Mouse (Mus musculus): ENCODE measurements around the gene Trmt61a. TPM values are rescaled to one million over a fixed set of nuclear protein-coding genes. Genes with fewer than 3 reads are reported as not detected.
A peak's percentile ranks its signal among the peaks of the same experiment; 100 is the strongest.
"Not testable (repeated sequence)": the region's sequence is repeated elsewhere in the genome, so short reads cannot be mapped to it uniquely, and the experiment has no call there.

Trmt61a gene
- total RNA-seq (2021): 10 to 100 TPM; 18.9 to 19.7 TPM
- long read RNA-seq, experiment 1, transcript Trmt61a-201 (3 exons, 2,433 nt): major isoform, 21 of 28 reads
- long read RNA-seq, experiment 1, partial matches to known transcripts: 1 of 28 reads
- long read RNA-seq, experiment 1, other reads (novel, unspliced or antisense): 5 of 28 reads
- long read RNA-seq, experiment 2, transcript Trmt61a-201 (3 exons, 2,433 nt): major isoform, 17 of 22 reads
- long read RNA-seq, experiment 2, partial matches to known transcripts: 0 of 22 reads
- long read RNA-seq, experiment 2, other reads (novel, unspliced or antisense): 4 of 22 reads

DNA sequence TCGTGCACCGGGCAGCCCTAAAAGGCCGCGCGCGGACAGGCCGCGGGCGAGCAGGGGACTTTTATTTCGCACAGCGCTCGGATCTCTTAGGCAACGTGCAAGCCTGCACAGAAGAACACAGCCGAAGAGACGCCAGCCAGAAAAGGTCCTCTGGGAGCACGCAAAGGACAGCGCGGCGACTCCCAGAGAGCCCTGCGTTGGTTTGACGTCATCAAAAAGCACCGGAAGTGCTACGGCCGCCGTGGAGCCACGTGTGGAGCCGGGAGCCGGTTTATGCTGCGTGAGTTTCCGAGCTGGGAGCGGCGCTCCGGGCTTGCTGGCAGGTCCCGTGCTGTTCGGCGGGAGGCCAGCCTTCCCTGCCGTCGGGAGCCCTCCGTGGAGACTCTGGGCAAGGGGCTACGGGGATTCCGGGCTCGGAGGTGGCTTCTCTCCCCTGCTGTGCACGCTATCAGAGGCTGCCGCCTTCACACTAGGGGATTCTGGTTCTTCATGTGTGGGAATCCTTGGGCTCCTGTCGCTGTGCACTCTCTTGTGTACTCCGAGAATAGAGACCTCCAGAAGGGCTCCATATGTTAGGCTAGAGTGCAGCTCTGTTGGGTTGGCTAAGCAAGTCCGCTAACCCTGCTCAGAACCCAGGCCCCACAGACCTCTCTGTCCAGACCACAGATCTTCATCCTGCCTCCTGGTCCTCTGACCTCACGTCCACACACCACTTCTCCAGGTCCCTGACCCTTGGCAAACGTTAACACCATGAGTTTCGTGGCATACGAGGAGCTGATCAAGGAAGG lies at the start of gene Trmt61a:
Gene Trmt61a (plus strand): TSS at position 224 of the 788 bp plus-strand sequence.
- peak; percentile 92 to 94 for DNase-seq (ENCODE audit: low spot score in 2 of 2)
- intact Hi-C loops (cut with DNase I): no loop called here

GRCm38 (mm10) chr12:111648061-111648645 lies 29.8 kb upstream of the Trmt61a start:
- peak; percentile 75 to 90 for DNase-seq (ENCODE audit: low spot score in 2 of 2)

DNA sequence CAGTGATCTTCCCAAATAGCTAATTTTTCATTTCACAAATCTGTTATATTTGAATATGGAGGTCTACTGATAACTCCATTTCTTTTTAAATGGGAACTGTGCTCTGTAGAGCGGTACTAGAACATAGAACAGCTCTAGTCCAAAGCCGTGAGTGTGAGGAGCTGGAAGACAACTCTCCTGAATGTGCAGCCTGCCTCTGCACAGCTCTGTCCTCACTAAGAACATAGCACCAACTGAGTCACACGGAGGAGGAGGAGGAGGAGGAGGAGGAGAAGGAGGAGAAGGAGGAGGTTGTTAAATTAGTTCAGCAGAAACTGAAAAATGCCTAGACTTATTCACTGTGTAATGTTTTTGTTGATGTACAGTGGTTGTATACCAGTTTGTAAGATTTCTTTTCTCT lies 25.0 kb upstream of the Trmt61a start:
- intact Hi-C loops (cut with DNase I): loop anchor here (2.0 kb wide), 1 partner anchor 44 kb away; no protein-coding TSS in a partner anchor
- DNase-seq (ENCODE audit: low spot score in 2 of 2): no peak

More at GRCm38 (mm10) chr12:111648061-111648645, 29.8 kb upstream of the Trmt61a start:
- intact Hi-C loops (cut with DNase I): loop anchor here (5.0 to 10.0 kb wide), 2 partner anchors 111 to 223 kb away; partner anchors contain the start of gene Eif5

- intact Hi-C loops (cut with DNase I): loop anchor here (2.0 kb wide), 1 partner anchor 43 kb away; no protein-coding TSS in a partner anchor
- peak; percentile 79 to 84 for DNase-seq (ENCODE audit: low spot score in 2 of 2)
These were observed 24.5 kb upstream of the Trmt61a start for GRCm38 (mm10) chr12:111653434-111653833.

GRCm38 (mm10) chr12:111655695-111656094 lies 22.2 kb upstream of the Trmt61a start:
- no peak for DNase-seq (ENCODE audit: low spot score in 2 of 2)
- intact Hi-C loops (cut with DNase I): no loop called here

DNA sequence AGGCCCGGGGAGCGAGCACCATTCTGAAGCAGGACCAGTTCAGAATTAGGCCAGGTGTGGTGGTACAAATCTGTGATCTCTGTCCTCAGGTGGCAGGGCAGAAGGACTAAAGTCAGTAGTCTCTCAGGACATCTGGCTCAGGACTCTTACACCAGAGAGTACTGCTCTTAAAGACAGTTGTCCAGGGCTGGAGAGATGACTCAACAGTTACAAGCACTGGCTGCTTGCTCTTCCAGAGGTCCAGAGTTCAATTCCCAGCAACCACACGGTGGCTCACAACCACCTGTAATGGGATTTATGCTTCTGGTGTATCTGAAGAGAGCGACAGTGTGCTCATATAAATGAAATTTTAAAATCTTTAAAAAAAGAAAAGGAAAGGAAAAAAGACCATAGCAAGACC lies 18.6 kb upstream of the Trmt61a start:
- DNase-seq (ENCODE audit: low spot score in 2 of 2): no peak

DNA sequence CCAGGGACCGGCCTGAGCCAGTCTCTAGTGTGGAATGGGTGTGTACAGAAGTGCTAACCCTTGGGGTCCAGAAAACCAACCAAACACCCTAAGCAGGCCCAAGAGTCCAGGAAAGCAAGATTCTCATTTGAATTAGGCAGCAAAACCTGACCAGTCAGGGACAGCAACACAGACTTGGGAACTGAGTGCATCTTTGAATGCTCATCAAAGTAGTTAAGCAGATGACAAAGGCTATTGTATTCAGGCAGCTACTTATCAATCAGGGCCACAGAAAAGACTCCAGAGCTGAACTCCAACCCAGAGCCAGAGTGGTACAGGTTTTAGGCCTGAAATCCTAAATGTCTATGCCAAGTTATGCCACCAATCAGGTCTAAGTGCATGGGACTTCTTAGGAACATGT lies 17.3 kb upstream of the Trmt61a start:
- intact Hi-C loops (cut with DNase I): no loop called here
- DNase-seq (ENCODE audit: low spot score in 2 of 2): no peak

More for the DNA sequence above, 18.6 kb upstream of the Trmt61a start:
- intact Hi-C loops (cut with DNase I): no loop called here

DNA sequence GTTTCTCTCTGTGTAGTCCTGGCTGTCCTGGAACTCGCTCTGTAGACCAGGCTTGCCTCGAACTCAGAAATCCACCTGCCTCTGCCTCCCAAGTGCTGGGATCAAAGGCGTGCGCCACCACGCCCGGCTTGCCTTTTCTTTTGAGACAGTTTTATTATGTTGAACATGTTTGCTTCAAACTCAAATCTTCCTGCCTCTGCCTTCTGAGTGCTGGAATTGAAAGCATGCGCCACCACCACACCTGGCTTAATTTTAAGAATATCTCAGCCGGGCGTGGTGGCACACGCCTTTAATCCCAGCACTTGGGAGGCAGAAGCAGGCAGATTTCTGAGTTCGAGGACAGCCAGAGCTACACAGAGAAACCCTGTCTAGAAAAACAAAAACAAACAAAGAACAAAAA lies 16.4 kb upstream of the Trmt61a start:
- DNase-seq (ENCODE audit: low spot score in 2 of 2); intact Hi-C loops (cut with DNase I): not testable (repeated sequence)

GRCm38 (mm10) chr12:111663228-111664143 lies 14.4 kb upstream of the Trmt61a start:
- intact Hi-C loops (cut with DNase I): no loop called here
- no peak for DNase-seq (ENCODE audit: low spot score in 2 of 2)

GRCm38 (mm10) chr12:111664144-111664634 lies 13.7 kb upstream of the Trmt61a start:
- intact Hi-C loops (cut with DNase I): no loop called here
- DNase-seq (ENCODE audit: low spot score in 2 of 2): no peak

- no peak for DNase-seq (ENCODE audit: low spot score in 2 of 2)
- intact Hi-C loops (cut with DNase I): loop anchor here (5.0 kb wide), 2 partner anchors 47 to 67 kb away; partner anchors contain the start of genes Apopt1 and Bag5
These were observed 12.6 kb upstream of the Trmt61a start for GRCm38 (mm10) chr12:111665041-111665880.

- DNase-seq (ENCODE audit: low spot score in 2 of 2): peak; percentile 63 to 84
- intact Hi-C loops (cut with DNase I): loop anchor here (5.0 kb wide), 2 partner anchors 46 to 66 kb away; partner anchors contain the start of genes Apopt1 and Bag5
These were observed 11.5 kb upstream of the Trmt61a start for GRCm38 (mm10) chr12:111666380-111666779.

DNA sequence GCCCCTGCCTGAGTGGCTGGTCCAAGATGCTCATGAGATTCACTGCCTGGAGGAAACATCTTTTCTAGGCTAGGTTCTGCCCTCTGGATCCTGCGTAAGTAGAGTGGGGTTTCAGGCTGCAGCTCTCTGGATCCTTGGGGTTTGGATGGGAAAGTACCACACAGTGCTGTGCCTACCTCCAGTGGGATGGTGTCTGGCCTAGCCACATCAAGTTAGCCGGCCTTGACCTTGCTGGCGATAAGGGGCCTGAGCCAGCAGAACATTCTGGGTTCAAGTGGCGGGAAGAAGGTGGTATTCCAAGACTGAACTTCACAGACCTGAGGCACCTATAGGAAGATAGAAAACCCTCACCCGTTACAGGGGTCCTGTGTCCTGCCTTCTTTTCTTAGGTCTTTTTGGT lies 10.5 kb upstream of the Trmt61a start:
- no peak for DNase-seq (ENCODE audit: low spot score in 2 of 2)
- intact Hi-C loops (cut with DNase I): loop anchor here (5.0 kb wide), 2 partner anchors 45 to 65 kb away; partner anchors contain the start of genes Apopt1 and Bag5

GRCm38 (mm10) chr12:111668457-111668912 lies 9.4 kb upstream of the Trmt61a start:
- peak; percentile 98 for DNase-seq (ENCODE audit: low spot score in 2 of 2)
- intact Hi-C loops (cut with DNase I): loop anchor here (1.0 to 5.0 kb wide), 3 partner anchors 28 to 64 kb away; partner anchors contain the start of genes Apopt1 and Bag5

DNA sequence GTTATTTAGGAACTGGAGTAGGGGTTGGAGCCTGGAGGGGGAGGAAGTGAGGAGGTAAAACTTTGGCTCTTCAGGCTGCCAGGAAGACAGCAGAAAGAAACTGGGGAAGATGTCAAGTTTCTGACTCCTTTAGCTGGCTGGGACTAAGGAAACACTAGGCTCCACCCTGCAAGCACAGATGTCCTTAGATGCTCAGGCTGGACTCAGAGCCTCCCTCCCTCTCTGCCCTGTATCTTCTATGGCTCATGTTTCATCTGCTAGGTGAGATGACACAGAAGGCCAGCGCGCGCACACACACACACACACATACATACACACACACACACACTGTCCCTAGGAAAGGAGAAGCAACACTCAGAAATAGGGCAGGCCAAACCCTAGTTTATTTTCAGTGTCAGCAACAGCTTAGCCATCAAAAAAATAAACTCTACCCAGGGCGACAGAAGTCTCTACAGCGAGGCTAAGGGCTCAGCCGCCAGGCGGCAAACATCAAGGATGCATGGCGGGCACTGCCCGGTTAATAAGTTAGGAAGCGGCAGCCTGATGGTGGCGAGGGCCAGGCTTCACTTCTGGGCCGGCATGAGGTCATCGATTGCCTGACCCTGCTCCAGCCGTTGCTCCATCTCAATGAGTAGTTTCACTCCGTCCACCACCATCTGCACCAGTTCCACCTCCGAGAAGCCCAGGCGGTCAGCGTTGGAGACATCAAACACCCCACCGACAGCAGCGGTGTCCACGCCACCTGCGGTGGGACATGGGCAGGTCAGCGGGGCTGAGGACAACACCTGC lies 8.7 kb upstream of the Trmt61a start:
- no peak for DNase-seq (ENCODE audit: low spot score in 2 of 2)
- intact Hi-C loops (cut with DNase I): loop anchor here (1.0 to 5.0 kb wide), 3 partner anchors 27 to 63 kb away; partner anchors contain the start of genes Apopt1 and Bag5

GRCm38 (mm10) chr12:111669961-111670360 lies 7.9 kb upstream of the Trmt61a start:
- DNase-seq (ENCODE audit: low spot score in 2 of 2): no peak
- intact Hi-C loops (cut with DNase I): loop anchor here (5.0 kb wide), 2 partner anchors 42 to 62 kb away; partner anchors contain the start of genes Apopt1 and Bag5
